8 mouse cellular contexts compared by ENCODE assay signal in the genomic region with DNA sequence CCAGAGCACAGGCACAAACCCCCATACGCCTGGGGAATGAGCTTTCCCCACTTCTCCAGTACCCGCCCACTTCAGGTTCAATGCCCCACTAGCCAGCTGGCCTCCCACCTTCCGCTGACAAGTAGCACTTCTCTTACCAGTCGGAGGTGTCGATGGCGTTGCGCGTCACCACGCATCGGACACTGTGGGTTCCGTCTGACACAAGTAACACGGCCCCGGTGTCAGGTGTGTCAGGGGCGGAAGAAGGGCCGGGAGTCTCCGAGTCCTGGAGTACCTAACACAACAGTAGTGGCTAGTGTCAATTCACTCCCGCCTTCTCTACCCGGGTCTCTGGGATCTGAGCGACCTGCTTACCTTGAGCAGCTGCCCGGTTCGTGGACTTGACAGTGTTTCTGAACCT. TPM values are rescaled to one million over a fixed set of nuclear protein-coding genes. Genes with fewer than 3 reads are reported as not detected.
DNase-seq lines count a peak whose midpoint lies in the region; ATAC-seq lines count a peak whose summit lies in the region.

No protein-coding gene starts in this region.

- H3K36me3 ChIP-seq in hindbrain, embryonic 12.5 days: peaks cover 53% of the 10 kb centered on the region
- peaks cover 45% of the 10 kb centered on the region for H3K36me3 ChIP-seq in midbrain, embryonic 14.5 days (ENCODE audit: control insufficient read depth, insufficient read depth, low read length)

- H3K9ac ChIP-seq in hindbrain, embryonic 12.5 days: peak overlapping the region; percentile 73
- peak overlapping the region; percentile 68 for H3K9ac ChIP-seq in midbrain, embryonic 14.5 days (replicated peaks; ENCODE audit: low read length)

- peak; percentile 46 for DNase-seq in embryo, embryonic 11 days
- no peak for DNase-seq in embryo, embryonic 10.5 days (ENCODE audit: low spot score)
- peak; percentile 81 to 82 for DNase-seq in B cell, adult 2 months
- peak; percentile 67 for DNase-seq in liver
- DNase-seq in midbrain, embryonic 14.5 days: no peak
- peak; percentile 63 for DNase-seq in thymus, postnatal 0 days (ENCODE audit: low spot score)

- peaks cover 23% of the 10 kb centered on the region for H3K4me1 ChIP-seq in hindbrain, embryonic 12.5 days
- H3K4me1 ChIP-seq in midbrain, embryonic 14.5 days (ENCODE audit: control insufficient read depth, insufficient read depth, low read length): peaks cover 17% of the 10 kb centered on the region

- ATAC-seq in common myeloid progenitor, adult 5-6 weeks (replicated peaks; ENCODE audit: low read depth, poor library complexity, severe bottlenecking): peak; percentile 55
- peak; percentile 64 for ATAC-seq in hindbrain, embryonic 12.5 days (ENCODE audit: low FRiP score)
- ATAC-seq in midbrain, embryonic 14.5 days (ENCODE audit: low FRiP score, low TSS enrichment): peak; percentile 49; the same call in 1 of the 2 replicates

- H3K4me3 ChIP-seq in hindbrain, embryonic 12.5 days: peak overlapping the region; percentile 54
- H3K4me3 ChIP-seq in midbrain, embryonic 14.5 days (replicated peaks; ENCODE audit: low read depth, low read length): peak overlapping the region; percentile 57

- under 1% methylated on average over 21 of the region's 21 CpGs for WGBS in hindbrain, embryonic 12.5 days
- 0% methylated on average over 21 of the region's 21 CpGs for whole genome bisulfite sequencing in midbrain, embryonic 14.5 days

- peak overlapping the region; percentile 90 for H3K4me2 ChIP-seq in hindbrain, embryonic 12.5 days (replicated peaks)
- peak overlapping the region; percentile 83 for H3K4me2 ChIP-seq in midbrain, embryonic 14.5 days (ENCODE audit: low read length)

- H3K9me3 ChIP-seq in hindbrain, embryonic 12.5 days (replicated peaks): no peaks in the 10 kb centered on the region
- H3K9me3 ChIP-seq in midbrain, embryonic 14.5 days (ENCODE audit: control insufficient read depth, low read length): no peaks in the 10 kb centered on the region

- H3K27me3 ChIP-seq in hindbrain, embryonic 12.5 days: no peaks in the 10 kb centered on the region
- H3K27me3 ChIP-seq in midbrain, embryonic 14.5 days (ENCODE audit: control insufficient read depth, insufficient read depth, low read length): no peaks in the 10 kb centered on the region

- peak overlapping the region; percentile 92 for H3K27ac ChIP-seq in hindbrain, embryonic 12.5 days
- peak overlapping the region; percentile 92 for H3K27ac ChIP-seq in midbrain, embryonic 14.5 days (replicated peaks; ENCODE audit: low read depth, low read length)

RNA-seq across cellular contexts. Expression of gene Acd, which starts 0.3 kb away (rescaled TPM):
- total RNA-seq in common myeloid progenitor, adult 5-6 weeks (2017): 17.8 and 33.4 TPM in 2 replicates
- 79.1 and 88.0 TPM in 2 replicates for polyA plus RNA-seq in hindbrain, embryonic 12.5 days (2016; fragmentation: Nextera tagmentation; extraction: Ambion mirVana)
- polyA plus RNA-seq in midbrain, embryonic 14.5 days (2014; fragmentation: Nextera tagmentation; extraction: Ambion mirVana): 86.3 and 106 TPM in 2 replicates
- polyA plus RNA-seq in thymus, postnatal 0 days (2015; fragmentation: Nextera tagmentation; extraction: Ambion mirVana): 66.7 and 72.9 TPM in 2 replicates

RNA-seq across cellular contexts. Expression of gene Pard6a, which starts 0.4 kb away (rescaled TPM):
- 0.41 and 11.5 TPM in 2 replicates for total RNA-seq in common myeloid progenitor, adult 5-6 weeks (2017)
- polyA plus RNA-seq in hindbrain, embryonic 12.5 days (2016; fragmentation: Nextera tagmentation; extraction: Ambion mirVana): 29.5 and 29.7 TPM in 2 replicates
- 51.2 and 53.4 TPM in 2 replicates for polyA plus RNA-seq in midbrain, embryonic 14.5 days (2014; fragmentation: Nextera tagmentation; extraction: Ambion mirVana)
- polyA plus RNA-seq in thymus, postnatal 0 days (2015; fragmentation: Nextera tagmentation; extraction: Ambion mirVana): 20.5 and 22.4 TPM in 2 replicates

RNA-seq across cellular contexts. Expression of gene 4933405L10Rik, which starts 6.9 kb away (rescaled TPM):
- total RNA-seq in common myeloid progenitor, adult 5-6 weeks (2017): not detected in 2 replicates
- polyA plus RNA-seq in hindbrain, embryonic 12.5 days (2016; fragmentation: Nextera tagmentation; extraction: Ambion mirVana): 0.39 TPM in 1 of 2 replicates, not detected in the other
- 0.41 TPM in 1 of 2 replicates, not detected in the other for polyA plus RNA-seq in midbrain, embryonic 14.5 days (2014; fragmentation: Nextera tagmentation; extraction: Ambion mirVana)
- polyA plus RNA-seq in thymus, postnatal 0 days (2015; fragmentation: Nextera tagmentation; extraction: Ambion mirVana): 0.12 TPM in 1 of 2 replicates, not detected in the other

RNA-seq across cellular contexts. Expression of gene Enkd1, which starts 7.4 kb away (rescaled TPM):
- 12.9 and 16.0 TPM in 2 replicates for total RNA-seq in common myeloid progenitor, adult 5-6 weeks (2017)
- 22.4 and 23.6 TPM in 2 replicates for polyA plus RNA-seq in hindbrain, embryonic 12.5 days (2016; fragmentation: Nextera tagmentation; extraction: Ambion mirVana)
- polyA plus RNA-seq in midbrain, embryonic 14.5 days (2014; fragmentation: Nextera tagmentation; extraction: Ambion mirVana): 13.8 and 13.9 TPM in 2 replicates
- polyA plus RNA-seq in thymus, postnatal 0 days (2015; fragmentation: Nextera tagmentation; extraction: Ambion mirVana): 28.7 and 29.4 TPM in 2 replicates

RNA-seq across cellular contexts. Expression of gene Carmil2, which starts 14.5 kb away (rescaled TPM):
- total RNA-seq in common myeloid progenitor, adult 5-6 weeks (2017): 2.9 and 4.3 TPM in 2 replicates
- polyA plus RNA-seq in hindbrain, embryonic 12.5 days (2016; fragmentation: Nextera tagmentation; extraction: Ambion mirVana): 9.7 and 11.8 TPM in 2 replicates
- polyA plus RNA-seq in midbrain, embryonic 14.5 days (2014; fragmentation: Nextera tagmentation; extraction: Ambion mirVana): 17.8 and 18.0 TPM in 2 replicates
- polyA plus RNA-seq in thymus, postnatal 0 days (2015; fragmentation: Nextera tagmentation; extraction: Ambion mirVana): 53.7 and 63.6 TPM in 2 replicates

Comparison
In these comparisons a context has a peak if more than half of its experiments do, and no peak if none do; other contexts are left out.
1. DNase-seq: peak in embryo, embryonic 11 days (single experiment), B cell, adult 2 months (2 of 2), liver (single experiment) and thymus, postnatal 0 days (single experiment); none in embryo, embryonic 10.5 days (single experiment) and midbrain, embryonic 14.5 days (single experiment).
2. Peak in every context shown above with its lines, with median percentiles within 50 percentile points of each other: ATAC-seq.